Mouse (Mus musculus) heart, embryonic 11.5 days (tissue): ENCODE results near the gene Tcf7l1. TPM values are rescaled to one million over a fixed set of nuclear protein-coding genes. Genes with fewer than 3 reads are reported as not detected.
A peak's percentile ranks its signal among the peaks of the same experiment; 100 is the strongest.

Experiments used
- ATAC-seq: fragments of 200-750 bp; cut with Nextera tagmentation; replicated peaks from 2 replicates; pipeline ENCODE4 v1.8.0; 2017; ENCODE audit warnings: moderate library complexity; ENCODE audit not compliant: insufficient number of reproducible peaks, low FRiP score, low TSS enrichment
- H3K27ac ChIP-seq: fragments of 300-500 bp; sonication (generic); 2 replicates; pipeline ENCODE4 v1.5.1; 2014; ENCODE audit warnings: mild to moderate bottlenecking, low read depth, low read length
- H3K27me3 ChIP-seq: fragments of 300-500 bp; sonication (generic); 2 replicates; pipeline ENCODE4 v1.6.1; 2014; ENCODE audit warnings: mild to moderate bottlenecking, low read length, mixed read lengths; ENCODE audit not compliant: control insufficient read depth, insufficient read depth
- H3K36me3 ChIP-seq: fragments of 300-500 bp; sonication (generic); 2 replicates; pipeline ENCODE4 v1.6.1; 2014; ENCODE audit warnings: mild to moderate bottlenecking, low read length, moderate library complexity, mixed read lengths; ENCODE audit not compliant: control insufficient read depth, insufficient read depth
- H3K4me1 ChIP-seq: fragments of 300-500 bp; sonication (generic); 2 replicates; pipeline ENCODE4 v1.6.1; 2014; ENCODE audit warnings: low read length; ENCODE audit not compliant: control insufficient read depth, insufficient read depth
- H3K4me2 ChIP-seq: fragments of 300-500 bp; sonication (generic); 2 replicates; pipeline ENCODE4 v1.6.1; 2014; ENCODE audit warnings: mild to moderate bottlenecking, moderate library complexity
- H3K4me3 ChIP-seq: fragments of 300-500 bp; sonication (generic); 2 replicates; pipeline ENCODE4 v1.5.1; 2014; ENCODE audit warnings: low read depth, low read length
- H3K9ac ChIP-seq: fragments of 300-500 bp; sonication (generic); 2 replicates; pipeline ENCODE4 v1.6.1; 2014; ENCODE audit warnings: mild to moderate bottlenecking, low read depth, low read length, moderate library complexity
- H3K9me3 ChIP-seq: fragments of 300-500 bp; sonication (generic); replicated peaks from 2 replicates; pipeline ENCODE4 v1.6.1; 2016; ENCODE audit warnings: low read length; ENCODE audit not compliant: control insufficient read depth
- WGBS: fragments of 180-500 bp; shearing (Covaris S2); extraction: QIAGEN DNeasy Blood & Tissue Kit; methylation state at CpG from one replicate; pipeline ENCODE4 v1.1.7; 2014; ENCODE audit not compliant: insufficient replicate concordance; 5-methylcytosine and 5-hydroxymethylcytosine counted together
- polyA plus RNA-seq: library from polyadenylated mRNA; unstranded; fragments of >200 nt; fragmentation: Nextera tagmentation; extraction: Ambion mirVana; gene quantifications from 2 replicates; pipeline ENCODE4 v1.2.1, GENCODE M21; 2014

Gene Tcf7l1
- polyA plus RNA-seq, 1 experiment from 2014 or later = 15.7 TPM

GRCm38 (mm10) chr6:72622917-72623316, 166.1 kb downstream of the Tcf7l1 start:
- H3K9me3 ChIP-seq = no peaks in the 10 kb centered on the region
- H3K4me1 ChIP-seq = no peaks in the 10 kb centered on the region

GRCm38 (mm10) chr6:72620920-72621319, 168.1 kb downstream of the Tcf7l1 start:
- Histone ChIP-seq H3K4me3 (no peak overlapping the region), H3K36me3 (no peaks in the 10 kb centered on the region), H3K27me3 (no peaks in the 10 kb centered on the region), H3K27ac (no peak overlapping the region), H3K4me1 (peaks cover 5% of the 10 kb centered on the region), H3K4me2 (no peak overlapping the region), H3K9me3 (no peaks in the 10 kb centered on the region), H3K9ac (no peak overlapping the region)
- WGBS = 49% methylated on average over 5 of the region's 5 CpGs
- ATAC-seq = no peak

More at GRCm38 (mm10) chr6:72622917-72623316, 166.1 kb downstream of the Tcf7l1 start:
- no peak overlapping the region for H3K9ac ChIP-seq
- H3K27ac ChIP-seq = no peak overlapping the region
- ATAC-seq = no peak
- no peak overlapping the region for H3K4me3 ChIP-seq
- H3K27me3 ChIP-seq = no peaks in the 10 kb centered on the region
- H3K36me3 ChIP-seq = peaks cover 3% of the 10 kb centered on the region
- H3K4me2 ChIP-seq = no peak overlapping the region
- 39% methylated on average over 3 of the region's 3 CpGs for WGBS

- no peak for ATAC-seq
- no peaks in the 10 kb centered on the region for H3K36me3 ChIP-seq
- H3K4me3 ChIP-seq = no peak overlapping the region
- H3K27ac ChIP-seq = peak overlapping the region; percentile 29; the same call in 1 of the 2 replicates
- WGBS = 35% methylated on average over 12 of the region's 12 CpGs
- H3K9me3 ChIP-seq = no peaks in the 10 kb centered on the region
- peaks cover 15% of the 10 kb centered on the region for H3K4me1 ChIP-seq
- no peak overlapping the region for H3K9ac ChIP-seq
- peak overlapping the region; percentile 22 for H3K4me2 ChIP-seq
- H3K27me3 ChIP-seq = no peaks in the 10 kb centered on the region
These were observed 169.1 kb downstream of the Tcf7l1 start for GRCm38 (mm10) chr6:72619734-72620532.

GRCm38 (mm10) chr6:72616643-72617288, 172.3 kb downstream of the Tcf7l1 start, which contains the start of gene Tgoln1:
Tgoln1 (minus strand) TSS chr6:72617000.
- Histone ChIP-seq H3K4me1 (peaks cover 23% of the 10 kb centered on the region), H3K36me3 (peaks cover 7% of the 10 kb centered on the region; the same call in 1 of the 2 replicates), H3K27ac (peak within 1 kb of the TSS; percentile 86), H3K4me3 (peak within 1 kb of the TSS; percentile 85), H3K9me3 (no peaks in the 10 kb centered on the region), H3K27me3 (no peaks in the 10 kb centered on the region), H3K4me2 (peak within 1 kb of the TSS; percentile 97), H3K9ac (peak within 1 kb of the TSS; percentile 81)
- WGBS = 0% methylated on average over 41 of the region's 41 CpGs
- ATAC-seq = peak; percentile 94

GRCm38 (mm10) chr6:72615561-72616375, 173.3 kb downstream of the Tcf7l1 start:
- Histone ChIP-seq H3K27ac (no peak overlapping the region), H3K36me3 (peaks cover 16% of the 10 kb centered on the region; the same call in 1 of the 2 replicates), H3K4me2 (peak overlapping the region; percentile 97), H3K27me3 (no peaks in the 10 kb centered on the region), H3K9ac (peak overlapping the region; percentile 81), H3K9me3 (no peaks in the 10 kb centered on the region), H3K4me1 (peaks cover 23% of the 10 kb centered on the region), H3K4me3 (peak overlapping the region; percentile 85)
- WGBS = 20% methylated on average over 25 of the region's 25 CpGs
- ATAC-seq = no peak

GRCm38 (mm10) chr6:72615151-72615550, 173.9 kb downstream of the Tcf7l1 start:
- H3K4me1 ChIP-seq = peaks cover 23% of the 10 kb centered on the region
- no peak overlapping the region for H3K27ac ChIP-seq
- no peaks in the 10 kb centered on the region for H3K27me3 ChIP-seq
- H3K4me2 ChIP-seq = peak overlapping the region; percentile 97
- H3K9me3 ChIP-seq = no peaks in the 10 kb centered on the region
- peaks cover 19% of the 10 kb centered on the region; the same call in 1 of the 2 replicates for H3K36me3 ChIP-seq
- no peak for ATAC-seq
- peak overlapping the region; percentile 85 for H3K4me3 ChIP-seq
- 63% methylated on average over 2 of the region's 2 CpGs for WGBS
- no peak overlapping the region for H3K9ac ChIP-seq

- no peaks in the 10 kb centered on the region for H3K9me3 ChIP-seq
- ATAC-seq = no peak
- no peaks in the 10 kb centered on the region for H3K27me3 ChIP-seq
- peaks cover 11% of the 10 kb centered on the region for H3K4me1 ChIP-seq
- no peak overlapping the region for H3K27ac ChIP-seq
- H3K4me3 ChIP-seq = no peak overlapping the region
- H3K9ac ChIP-seq = no peak overlapping the region
- WGBS = 62% methylated on average over 4 of the region's 4 CpGs
- H3K36me3 ChIP-seq = peaks cover 44% of the 10 kb centered on the region
- H3K4me2 ChIP-seq = no peak overlapping the region
These were observed 178.8 kb downstream of the Tcf7l1 start for GRCm38 (mm10) chr6:72610261-72610660.

GRCm38 (mm10) chr6:72608662-72609184, 180.3 kb downstream of the Tcf7l1 start:
- H3K27me3 ChIP-seq = no peaks in the 10 kb centered on the region
- no peak for ATAC-seq
- H3K4me2 ChIP-seq = no peak overlapping the region
- no peak overlapping the region for H3K4me3 ChIP-seq
- no peaks in the 10 kb centered on the region for H3K9me3 ChIP-seq
- H3K36me3 ChIP-seq = peaks cover 44% of the 10 kb centered on the region
- WGBS = 86% methylated on average over 4 of the region's 4 CpGs
- no peak overlapping the region for H3K27ac ChIP-seq
- H3K9ac ChIP-seq = no peak overlapping the region
- H3K4me1 ChIP-seq = no peaks in the 10 kb centered on the region
